Mouse (Mus musculus): ENCODE data around the gene Pla2g4b.

DNA sequence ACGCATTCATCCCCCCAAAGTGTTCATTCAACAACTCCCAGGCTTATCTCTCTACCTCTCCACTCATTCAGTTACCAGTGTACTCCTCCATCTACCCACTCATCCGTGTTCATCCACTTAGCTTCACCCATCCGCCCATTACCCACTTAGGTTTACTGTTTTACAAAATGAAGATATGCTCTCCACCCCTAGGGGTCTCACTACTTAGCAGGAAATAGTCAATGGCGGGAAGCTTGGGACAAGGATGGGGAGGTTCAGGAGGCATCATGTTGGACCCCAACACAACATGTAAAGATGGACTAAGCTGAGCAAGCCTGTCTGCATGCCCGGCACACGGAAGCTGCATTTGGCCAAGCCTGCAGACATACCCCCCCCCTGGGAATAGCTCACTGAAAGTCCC is 31.4 kb downstream of the Pla2g4b start:
- peak; percentile 24; the same call in 1 of the 2 replicates for TF ChIP-seq CTCF (IDR thresholded peaks at IDR 0.05; ENCODE audit: low read depth)
- no peak for TF ChIP-seq EP300 (IDR thresholded peaks at IDR 0.05; ENCODE audit: low read depth)

Measured in liver, embryonic 14.5 days (tissue).